Mouse (Mus musculus): ENCODE results near the gene Sema7a.

Gene Sema7a

DNA sequence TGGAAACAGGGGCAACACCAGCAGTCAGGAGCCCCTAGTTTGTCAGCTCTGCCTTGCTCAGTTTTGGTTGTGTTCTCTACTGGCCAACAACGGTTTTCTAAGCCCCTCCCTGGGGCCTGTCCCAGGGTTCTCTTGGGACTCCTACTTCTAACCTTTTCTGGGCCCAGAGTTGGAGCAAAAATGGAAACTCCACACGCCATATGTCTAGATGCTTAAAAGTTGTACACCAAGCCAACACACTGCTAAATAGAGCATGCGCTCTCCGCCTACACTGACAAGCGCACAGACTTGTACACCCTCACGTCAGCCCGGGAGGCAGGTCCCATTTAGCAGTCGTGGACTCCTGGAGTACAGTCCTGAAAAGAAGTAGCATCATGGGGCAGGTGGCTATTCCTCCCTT lies 45.4 kb downstream of the Sema7a start:
- no peak for DNase-seq

DNA sequence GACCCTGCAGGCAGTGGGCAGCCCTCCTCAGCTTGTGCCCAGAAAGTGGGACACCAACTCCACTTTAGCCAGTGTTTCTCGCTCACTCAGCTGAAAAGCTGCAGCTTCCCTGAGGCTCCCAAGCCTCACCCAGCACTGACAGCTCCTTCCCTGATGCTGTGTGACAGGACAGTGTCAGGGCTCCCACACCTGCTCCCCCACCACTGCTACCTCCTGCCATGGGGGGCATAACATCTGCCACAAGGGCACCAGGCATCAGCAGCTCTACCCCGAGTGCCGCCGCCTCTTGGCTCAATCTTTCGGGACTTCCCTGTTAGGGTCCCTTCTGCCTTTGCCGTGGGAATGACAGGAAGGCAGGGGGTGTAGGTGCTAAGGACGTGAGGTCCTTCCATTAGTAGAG lies 46.4 kb downstream of the Sema7a start:
- DNase-seq = peak; percentile 76

DNA sequence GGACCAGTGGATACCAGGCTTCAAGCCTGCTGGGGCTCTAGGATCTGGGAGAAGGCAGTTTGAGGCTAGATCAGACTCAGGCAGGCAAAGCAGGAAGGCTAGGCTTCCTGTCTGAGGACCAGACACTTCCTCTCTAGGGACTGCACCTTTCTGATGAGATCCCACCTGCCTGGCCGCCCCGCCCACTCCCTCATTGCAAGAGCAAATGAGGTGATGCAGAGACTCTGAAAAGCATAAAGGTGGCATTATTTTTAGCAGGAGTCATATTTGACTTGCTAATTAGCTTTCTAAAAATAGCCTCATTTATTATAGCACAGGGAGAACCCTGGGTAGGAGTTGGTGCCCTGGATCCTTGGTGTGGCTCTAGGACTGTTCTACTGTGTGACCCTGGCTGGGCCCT lies 48.2 kb downstream of the Sema7a start:
- peak; percentile 62 for DNase-seq

DNA sequence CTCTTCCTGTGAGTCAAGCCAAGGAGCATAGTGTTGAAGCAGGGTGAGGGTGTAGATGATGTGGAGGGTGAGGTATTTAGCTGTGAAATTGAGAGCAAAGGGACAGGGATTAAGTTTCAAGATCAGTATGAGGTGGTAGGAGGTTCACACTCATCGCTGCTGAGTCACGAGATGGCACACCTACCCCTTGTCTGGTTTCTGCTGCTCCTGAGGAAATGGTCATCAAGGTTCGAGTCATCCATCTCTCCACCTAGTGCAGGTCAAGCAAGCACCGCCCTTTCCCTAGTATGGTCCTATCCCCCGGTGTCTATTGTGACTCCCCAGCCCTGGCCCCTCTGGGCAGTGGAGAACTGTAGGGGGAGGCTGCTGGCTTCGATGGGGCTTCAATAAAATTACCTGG lies 49.4 kb downstream of the Sema7a start:
- no peak for DNase-seq

DNA sequence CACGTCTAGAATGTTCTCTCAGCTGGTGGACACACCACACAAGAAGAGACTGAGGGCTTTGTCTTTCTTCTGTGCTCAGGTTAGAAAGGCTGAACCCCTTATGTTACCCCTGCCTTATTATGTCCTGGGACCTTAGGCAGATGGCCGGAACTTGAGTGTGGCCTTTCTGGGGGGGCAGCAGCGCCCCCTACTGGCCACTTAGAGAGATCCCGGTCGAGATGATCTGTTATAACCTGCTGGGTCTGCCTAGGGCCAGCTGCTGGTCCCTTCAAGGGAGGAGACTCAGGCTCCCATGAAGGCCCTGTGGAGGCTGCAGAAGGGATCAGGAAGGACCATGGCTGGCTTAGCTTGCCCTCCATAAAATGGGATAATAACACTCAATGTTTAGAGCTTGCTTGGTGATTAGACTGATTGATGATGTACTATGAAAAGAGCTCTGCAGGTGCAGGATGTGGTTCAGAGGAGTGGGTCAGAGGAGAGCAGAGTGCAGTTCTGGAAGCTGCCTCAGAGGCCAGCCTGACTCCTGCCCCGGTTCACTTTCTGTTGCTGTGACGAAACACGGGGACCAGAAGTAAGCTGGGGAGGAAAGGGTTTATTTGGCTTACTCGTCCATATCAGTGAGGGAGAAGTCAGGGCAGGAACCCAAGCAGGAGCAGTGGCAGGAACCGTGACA lies 50.7 kb downstream of the Sema7a start:
- peak; percentile 65 for DNase-seq

DNA sequence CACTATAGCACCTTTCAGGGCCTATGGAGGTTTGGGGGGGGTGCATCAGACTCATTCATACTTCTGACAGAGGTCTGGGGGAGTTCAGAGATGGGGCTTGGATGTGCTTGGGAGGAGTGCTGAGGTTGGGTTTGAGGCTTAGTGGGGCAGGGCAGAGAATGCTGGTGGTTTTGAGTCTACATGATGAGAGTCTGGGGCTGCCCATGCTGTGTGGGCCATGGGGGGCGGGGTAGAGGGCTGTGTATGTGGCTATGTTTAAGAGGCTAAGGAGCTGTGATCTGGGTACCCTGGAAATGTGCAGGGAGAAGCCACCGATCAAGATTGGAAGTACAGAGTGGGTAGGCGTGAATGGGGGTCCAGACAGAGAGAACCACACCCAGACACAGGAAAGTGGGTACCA lies 52.1 kb downstream of the Sema7a start:
- DNase-seq = peak; percentile 51

DNA sequence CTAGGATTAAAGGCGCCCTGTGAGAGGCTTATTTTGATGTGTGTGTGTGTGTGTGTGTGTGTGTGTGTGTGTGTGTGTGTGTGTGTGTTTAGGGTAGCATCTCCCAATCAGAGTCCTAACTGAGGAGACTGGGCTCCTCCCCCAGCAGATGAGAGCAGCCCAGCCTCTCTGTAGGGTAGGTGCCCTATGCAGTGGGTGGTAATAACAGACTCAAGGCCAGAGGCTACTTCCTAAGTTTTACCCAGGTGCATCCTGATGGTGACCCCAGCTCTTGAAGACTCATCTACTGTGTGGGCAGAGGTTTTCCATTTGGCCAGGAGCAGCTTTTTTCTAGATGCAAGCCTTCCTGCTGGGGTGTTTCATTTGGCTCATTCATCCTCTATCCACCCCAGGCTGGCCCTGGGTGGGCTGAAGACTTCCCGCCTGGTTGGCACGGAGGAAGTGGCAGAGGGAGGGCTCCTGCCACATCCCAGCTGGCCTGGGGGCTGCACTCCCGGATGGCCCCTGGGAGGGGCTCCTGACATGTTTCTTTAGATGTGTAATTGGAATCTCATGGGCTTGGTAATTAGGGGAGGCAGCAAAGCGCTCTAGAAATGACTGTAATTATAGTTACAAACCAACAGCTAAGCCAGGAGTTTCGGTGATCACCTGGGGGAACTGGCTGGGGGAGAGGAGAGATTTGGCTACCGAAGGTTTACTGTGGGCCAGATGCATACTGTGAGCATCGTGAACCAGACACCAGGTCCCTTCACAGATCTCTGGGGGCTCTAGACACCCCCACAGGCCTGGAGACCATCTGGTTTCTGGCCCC lies 53.1 kb downstream of the Sema7a start:
- DNase-seq = peak; percentile 45

DNA sequence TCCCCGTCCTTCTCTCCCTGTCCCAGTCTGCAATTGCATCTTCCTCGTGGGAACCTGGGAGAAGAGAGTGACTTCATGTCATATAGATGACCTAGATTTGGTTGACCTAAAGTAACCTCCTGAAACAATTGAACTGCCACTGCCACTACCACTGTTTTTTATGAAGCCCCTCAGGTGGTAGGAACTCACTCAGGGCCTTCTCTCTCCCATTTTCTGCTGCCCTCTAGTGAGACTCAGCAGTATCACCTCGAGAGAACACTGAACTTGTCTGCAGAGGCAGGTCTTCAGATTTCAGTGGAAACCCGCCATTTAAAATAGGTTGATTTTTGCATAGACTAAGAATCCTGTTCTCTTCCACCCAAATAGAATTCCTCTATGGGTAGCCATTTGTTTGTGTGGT lies 55.4 kb downstream of the Sema7a start:
- peak; percentile 77 for DNase-seq

DNA sequence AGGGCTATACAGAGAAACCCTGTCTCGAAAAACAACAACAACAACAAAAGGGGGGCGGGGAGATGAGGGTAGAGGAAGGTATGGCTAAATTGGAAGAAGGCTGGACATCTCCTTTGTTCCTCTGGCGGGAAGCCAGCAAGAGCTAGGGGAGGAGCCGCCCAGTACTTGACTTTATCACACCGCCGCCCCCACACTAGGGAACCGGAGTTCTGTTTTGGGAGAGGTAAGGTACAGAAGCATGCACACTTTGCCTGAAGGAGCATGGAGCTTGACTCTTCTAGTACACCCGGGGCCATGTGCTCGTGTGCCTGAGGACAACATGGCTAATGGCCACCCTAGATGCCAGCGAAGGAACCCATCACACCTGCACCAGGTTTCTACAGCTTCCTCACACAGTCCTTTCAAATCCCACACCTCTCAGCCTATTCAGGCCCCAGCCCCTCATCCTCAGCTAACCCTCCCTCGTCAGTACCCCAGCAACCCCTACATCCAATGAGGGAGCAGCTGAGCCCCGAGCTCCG lies 57.7 kb downstream of the Sema7a start:
- DNase-seq = peak; percentile 93

DNA sequence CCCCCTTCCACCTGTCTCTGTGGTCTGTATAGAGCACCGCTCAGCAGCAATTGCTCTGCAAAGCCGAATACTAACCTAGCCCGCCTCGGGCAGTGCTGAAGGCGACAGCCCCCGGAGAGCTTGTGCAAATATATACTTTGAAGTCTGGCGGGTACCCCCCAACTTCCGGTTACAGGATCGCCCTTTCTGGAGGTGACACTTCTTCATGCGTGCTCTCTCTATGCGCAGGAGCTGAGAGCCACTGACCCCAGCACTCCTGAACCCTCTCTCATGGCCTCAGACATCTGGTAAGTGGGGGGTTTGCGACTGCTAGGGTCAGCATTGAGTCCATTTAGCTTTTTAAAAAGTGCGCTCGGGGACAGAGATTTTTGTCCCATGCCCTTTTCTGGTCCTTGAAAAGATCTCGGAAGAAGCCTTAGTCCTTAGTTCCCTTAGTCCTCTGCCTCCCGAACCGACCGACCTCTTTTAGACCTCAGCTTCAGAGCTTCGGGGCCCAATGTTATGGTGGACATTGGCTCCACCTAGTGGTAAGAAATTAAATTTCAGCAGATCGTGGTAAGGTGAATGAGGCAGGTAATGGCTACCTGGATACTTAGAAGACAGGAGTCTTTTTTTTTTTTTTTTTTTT lies 58.2 kb downstream of the Sema7a start:
- peak; percentile 67 for DNase-seq

DNA sequence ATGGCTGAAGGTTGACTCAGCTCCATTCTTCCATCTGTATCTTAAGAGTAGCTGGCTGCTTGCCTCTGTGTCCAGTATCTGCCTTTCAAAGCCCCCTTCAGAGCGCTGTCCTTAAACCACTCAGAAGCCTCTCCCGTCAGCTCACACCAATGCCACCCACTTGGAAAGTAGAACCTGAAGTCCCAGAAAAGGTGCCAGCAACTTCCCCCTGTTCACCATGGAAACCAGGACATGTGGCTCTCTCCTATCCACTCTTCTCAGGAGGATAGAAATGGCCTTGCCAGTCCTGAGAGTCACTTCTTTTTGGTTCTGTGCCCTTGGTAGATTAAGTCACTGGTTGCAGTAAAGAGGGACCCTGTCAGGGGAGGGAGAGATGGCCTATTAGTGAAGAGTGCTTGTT lies 58.8 kb downstream of the Sema7a start:
- DNase-seq = no peak

DNA sequence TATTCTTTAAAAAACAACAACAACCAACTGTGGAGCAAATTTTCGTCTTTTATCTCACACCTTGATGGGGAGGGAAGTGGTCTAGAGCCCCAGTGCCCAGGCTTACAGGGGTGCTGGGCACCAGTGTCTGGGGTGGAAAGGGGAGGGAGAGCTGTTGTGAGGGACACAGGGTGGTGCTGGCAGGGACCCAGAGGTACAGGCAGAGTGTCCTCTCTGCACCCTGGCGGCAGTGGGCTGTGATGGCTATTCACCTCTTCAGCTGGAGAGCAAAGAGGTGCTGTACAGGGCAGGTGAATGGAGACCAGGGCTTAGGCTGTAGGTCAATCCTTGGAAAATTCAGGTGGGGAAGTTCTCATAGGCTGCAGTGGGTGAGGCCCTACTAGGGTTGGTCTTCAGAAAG lies 59.8 kb downstream of the Sema7a start:
- DNase-seq = no peak

DNA sequence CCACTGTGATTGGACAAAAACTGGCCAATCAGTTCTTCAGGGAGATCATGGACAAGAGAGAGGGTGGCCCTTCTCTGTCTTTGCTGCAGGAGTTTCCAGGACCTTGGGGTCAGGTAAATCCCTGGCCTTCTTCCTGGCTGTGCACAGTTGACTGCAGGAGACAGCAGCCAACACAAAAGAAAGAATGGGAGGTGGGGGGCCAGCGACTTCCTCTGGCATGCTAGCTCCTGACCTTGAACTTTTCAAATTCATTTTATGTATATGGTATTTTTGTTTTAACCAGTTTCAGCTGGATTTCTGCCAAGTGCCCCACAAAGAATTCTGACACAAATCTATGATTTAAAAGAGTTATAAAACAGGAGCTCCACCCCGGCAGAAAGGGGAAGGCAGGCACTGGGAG lies 63.4 kb downstream of the Sema7a start:
- DNase-seq = no peak

DNA sequence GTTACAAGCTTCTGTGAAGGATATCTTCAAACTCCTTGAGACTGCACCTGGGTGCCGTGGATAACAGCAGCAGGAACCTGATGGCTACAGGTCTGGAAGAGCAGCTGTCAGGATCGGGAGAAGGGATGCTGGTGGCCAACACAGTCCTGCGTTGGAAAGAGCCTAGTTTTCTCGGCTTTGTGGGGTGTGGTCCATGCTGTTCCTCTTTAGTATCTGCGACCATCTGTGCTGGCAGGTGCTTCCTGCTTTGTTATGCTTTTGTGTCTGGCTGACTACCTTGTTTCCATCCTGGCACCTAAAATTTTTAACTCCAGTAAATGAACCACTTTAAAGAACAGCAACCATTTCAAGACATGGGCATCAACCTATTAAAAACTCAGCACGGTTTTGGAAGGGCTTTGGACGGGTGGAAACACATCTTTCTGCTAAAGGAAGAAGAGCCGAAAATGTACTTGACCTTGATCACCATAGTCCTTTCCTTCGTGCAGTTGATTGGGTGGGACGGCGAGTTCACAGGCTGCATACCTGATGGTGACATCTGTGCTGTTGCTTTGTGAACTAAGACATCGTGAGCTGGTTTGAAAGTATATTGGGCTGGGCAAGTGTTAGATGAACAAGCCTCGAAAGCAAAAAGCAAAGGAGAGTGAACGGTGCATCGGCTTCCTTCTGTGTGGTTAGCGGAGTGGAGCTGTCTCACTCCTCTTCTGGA lies 66.0 kb downstream of the Sema7a start, which contains the start of gene Cyp11a1:
Gene Cyp11a1 (plus strand): TSS at position 659 of the 709 bp plus-strand sequence.
- no peak for DNase-seq

DNA sequence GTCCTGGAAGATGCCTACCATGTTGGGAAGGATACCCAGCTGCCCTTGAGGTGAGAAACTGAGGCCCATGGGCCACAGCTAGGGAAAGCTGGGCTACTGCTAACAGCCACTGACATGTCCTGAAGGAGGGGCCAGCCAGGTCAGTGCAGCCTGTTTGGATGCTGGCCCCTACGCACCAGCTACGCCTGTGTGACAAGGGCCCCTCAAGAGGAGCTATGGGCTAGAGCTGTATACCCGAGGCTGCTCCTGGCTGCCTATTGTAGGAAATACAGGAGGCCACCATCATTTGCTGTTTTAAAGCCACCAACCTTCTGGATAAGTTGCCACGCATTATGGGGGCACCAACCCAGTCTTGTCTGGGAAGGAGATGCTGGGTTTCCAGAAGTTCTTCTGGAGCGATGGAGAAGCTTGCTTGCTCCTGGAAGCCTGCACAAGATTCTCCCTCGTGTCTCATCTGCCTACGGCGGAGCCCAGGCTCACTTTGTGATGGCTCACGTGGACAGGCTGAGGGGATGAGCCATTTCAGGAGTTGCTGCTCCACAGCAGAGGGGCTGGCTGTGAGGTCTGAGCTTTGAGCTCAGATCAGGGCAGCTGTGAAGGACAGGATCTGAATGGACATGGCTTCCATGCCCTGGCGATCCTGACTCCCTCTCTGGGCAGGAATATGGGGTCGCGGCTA lies 68.6 kb downstream of the Sema7a start:
- no peak for DNase-seq

DNA sequence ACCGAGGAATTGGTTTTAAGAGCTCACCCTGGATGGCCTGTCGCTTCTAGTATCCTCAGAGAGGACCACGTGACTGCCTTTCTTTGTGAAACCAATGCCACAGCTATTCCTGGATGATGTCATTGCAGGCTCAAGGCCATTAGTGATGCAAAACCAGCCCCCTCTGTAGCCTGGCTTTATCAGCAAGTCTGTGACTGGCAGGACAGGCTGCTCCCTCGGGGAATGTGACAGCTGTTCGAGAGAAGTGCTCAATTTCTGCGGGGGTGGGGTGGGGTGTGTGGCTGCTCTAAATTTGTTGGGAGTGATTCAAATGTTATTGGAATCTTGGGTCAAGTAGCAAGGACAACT lies 69.1 kb downstream of the Sema7a start:
- no peak for DNase-seq

DNA sequence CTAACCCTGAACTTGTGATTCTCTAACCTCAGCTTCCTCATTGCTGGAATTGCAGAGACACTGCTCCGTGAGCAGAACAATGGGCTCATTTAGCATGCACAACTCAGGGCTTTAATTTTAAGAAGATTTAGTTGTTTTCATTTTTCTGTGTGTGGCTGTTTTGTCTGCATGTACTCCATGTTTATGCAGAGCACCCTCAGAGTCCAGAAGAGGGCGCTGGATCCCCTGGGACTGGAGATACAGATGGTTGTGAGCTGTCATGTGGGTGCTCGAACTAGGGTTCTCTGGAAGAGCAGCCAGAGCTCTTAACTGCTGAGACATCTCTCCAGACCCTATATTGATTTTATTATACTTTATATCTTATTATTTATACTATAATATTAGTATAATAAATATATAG lies 69.7 kb downstream of the Sema7a start:
- DNase-seq = no peak

DNA sequence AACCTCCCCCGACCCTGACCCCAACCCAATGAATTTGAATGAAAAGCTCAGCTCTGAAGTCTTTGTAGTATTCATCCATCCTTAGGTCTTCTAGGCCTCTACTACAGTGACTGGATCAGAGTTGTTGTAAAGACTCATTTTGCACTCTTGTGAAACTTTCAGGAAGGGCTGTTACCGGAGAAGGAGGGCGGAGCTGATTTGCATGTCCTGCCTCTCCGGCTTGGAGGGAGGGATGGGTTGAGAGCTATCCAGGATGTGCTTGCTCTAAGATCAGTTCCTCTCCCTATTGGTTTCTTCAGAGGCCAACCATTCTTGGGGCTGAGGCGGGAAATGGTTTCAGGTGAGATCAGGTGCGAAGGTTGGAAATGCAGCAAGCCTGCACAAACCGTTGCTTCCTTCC lies 71.1 kb downstream of the Sema7a start:
- no peak for DNase-seq

DNA sequence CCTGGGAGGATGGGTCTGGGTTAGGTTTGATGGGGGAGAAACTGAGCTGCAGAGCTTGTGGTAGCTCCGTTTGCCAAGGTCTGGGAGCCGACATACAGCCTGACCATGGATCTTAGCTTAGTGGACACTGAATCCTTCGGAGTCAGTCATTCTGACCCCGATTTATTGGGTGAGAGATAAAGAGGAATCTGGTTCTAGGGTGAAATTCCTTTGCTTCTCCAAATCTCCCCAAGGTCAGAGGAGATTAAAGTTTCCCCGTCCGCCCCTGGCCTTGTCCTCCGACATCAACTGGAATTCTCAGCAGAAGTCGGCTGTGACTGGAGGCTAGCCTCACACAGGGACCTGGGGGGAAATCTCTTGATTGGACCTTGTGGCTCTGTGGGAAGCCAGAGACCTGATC lies 71.6 kb downstream of the Sema7a start:
- no peak for DNase-seq

Data from thymus, postnatal 4 days (tissue).